Mouse (Mus musculus) natural killer cell, adult 2 months (primary cell): ENCODE measurements around the gene Ptpro.
A peak's percentile ranks its signal among the peaks of the same experiment; 100 is the strongest.
"Not testable (repeated sequence)": the region's sequence is repeated elsewhere in the genome, so short reads cannot be mapped to it uniquely, and the experiment has no call there.

Source experiments
- DNase-seq, 2 experiments: peaks; one replicate each; pipeline ENCODE4 v3.0.0; 2022; ENCODE audit warnings: low spot score in 2 of 2

Ptpro gene

GRCm38 (mm10) chr6:137455537-137456041 lies 203.5 kb downstream of the Ptpro start:
- peak in 1 of 2 experiments; percentile 12 for DNase-seq

GRCm38 (mm10) chr6:137456064-137456463 lies 203.9 kb downstream of the Ptpro start:
- no peak for DNase-seq

- no peak for DNase-seq
Measured at GRCm38 (mm10) chr6:137457210-137457609, 205.1 kb downstream of the Ptpro start.

GRCm38 (mm10) chr6:137458136-137458535 lies 206.0 kb downstream of the Ptpro start:
- DNase-seq, result no peak

- DNase-seq, result no peak
Measured at GRCm38 (mm10) chr6:137463771-137464170, 211.7 kb downstream of the Ptpro start.

- no peak for DNase-seq
Measured at GRCm38 (mm10) chr6:137465253-137465652, 213.1 kb downstream of the Ptpro start.

GRCm38 (mm10) chr6:137466256-137466655 lies 214.1 kb downstream of the Ptpro start:
- DNase-seq, result no peak

GRCm38 (mm10) chr6:137467696-137468095 lies 215.6 kb downstream of the Ptpro start:
- no peak for DNase-seq

GRCm38 (mm10) chr6:137469541-137469940 lies 217.4 kb downstream of the Ptpro start:
- DNase-seq, result no peak

GRCm38 (mm10) chr6:137470901-137471598 lies 218.9 kb downstream of the Ptpro start:
- no peak for DNase-seq

- DNase-seq, result no peak
Measured at GRCm38 (mm10) chr6:137472129-137472528, 220.0 kb downstream of the Ptpro start.

- DNase-seq, result no peak
Measured at GRCm38 (mm10) chr6:137473433-137473832, 221.3 kb downstream of the Ptpro start.

GRCm38 (mm10) chr6:137475695-137476094 lies 223.6 kb downstream of the Ptpro start:
- DNase-seq, result not testable (repeated sequence)

GRCm38 (mm10) chr6:137482891-137483290 lies 230.8 kb downstream of the Ptpro start:
- no peak for DNase-seq

- no peak for DNase-seq
Measured at GRCm38 (mm10) chr6:137487443-137487842, 235.3 kb downstream of the Ptpro start.

GRCm38 (mm10) chr6:137490115-137490514 lies 238.0 kb downstream of the Ptpro start:
- no peak for DNase-seq

- DNase-seq, result no peak
Measured at GRCm38 (mm10) chr6:137491659-137492058, 239.5 kb downstream of the Ptpro start.

GRCm38 (mm10) chr6:137492582-137492981 lies 240.5 kb downstream of the Ptpro start:
- no peak for DNase-seq

- no peak for DNase-seq
Measured at GRCm38 (mm10) chr6:137493211-137494135, 241.4 kb downstream of the Ptpro start.

GRCm38 (mm10) chr6:137494136-137494475 lies 242.0 kb downstream of the Ptpro start:
- no peak for DNase-seq

GRCm38 (mm10) chr6:137494801-137495200 lies 242.7 kb downstream of the Ptpro start:
- DNase-seq, result no peak

GRCm38 (mm10) chr6:137495233-137495632 lies 243.1 kb downstream of the Ptpro start:
- no peak for DNase-seq

GRCm38 (mm10) chr6:137496562-137496961 lies 244.4 kb downstream of the Ptpro start:
- no peak for DNase-seq
